Mouse (Mus musculus): ENCODE measurements around the gene Mettl16.
A peak's percentile ranks its signal among the peaks of the same experiment; 100 is the strongest.

The Mettl16 gene

DNA sequence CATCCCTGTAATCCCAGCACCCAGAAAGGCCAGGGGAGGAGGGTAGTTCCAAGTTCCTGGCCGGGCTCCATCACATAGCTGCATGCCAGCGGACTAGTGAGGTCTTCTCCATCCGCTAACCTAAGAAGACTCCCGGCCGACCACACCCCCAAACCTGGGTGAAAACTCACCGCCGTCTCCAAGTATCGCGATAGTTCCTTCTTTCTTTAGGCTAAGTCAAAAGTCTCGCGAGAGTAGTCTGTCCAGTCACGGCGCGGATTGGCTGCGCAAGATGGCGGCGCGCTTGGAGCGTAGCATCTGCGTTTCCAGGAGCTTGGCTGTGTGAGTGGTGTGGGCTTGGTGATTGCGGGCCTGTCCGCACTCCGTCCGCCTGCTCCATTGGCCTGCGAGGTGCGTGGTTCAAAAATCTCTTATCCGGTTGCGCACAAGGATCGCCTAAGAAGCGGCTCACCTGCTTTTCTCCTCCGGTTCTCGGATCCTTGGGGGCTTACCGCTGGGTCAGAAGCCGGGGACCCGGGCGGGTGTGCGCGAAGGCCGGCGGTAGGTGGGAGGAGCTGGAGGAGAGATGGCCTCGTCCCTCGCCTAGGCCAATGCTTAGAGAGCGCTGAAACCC is at the start of gene Mettl16:
Gene Mettl16, plus strand, starts transcription at position 236 of the 613 bp plus-strand sequence.
- peak; percentile 78 to 89 for DNase-seq (ENCODE audit: low spot score in 2 of 2)

DNA sequence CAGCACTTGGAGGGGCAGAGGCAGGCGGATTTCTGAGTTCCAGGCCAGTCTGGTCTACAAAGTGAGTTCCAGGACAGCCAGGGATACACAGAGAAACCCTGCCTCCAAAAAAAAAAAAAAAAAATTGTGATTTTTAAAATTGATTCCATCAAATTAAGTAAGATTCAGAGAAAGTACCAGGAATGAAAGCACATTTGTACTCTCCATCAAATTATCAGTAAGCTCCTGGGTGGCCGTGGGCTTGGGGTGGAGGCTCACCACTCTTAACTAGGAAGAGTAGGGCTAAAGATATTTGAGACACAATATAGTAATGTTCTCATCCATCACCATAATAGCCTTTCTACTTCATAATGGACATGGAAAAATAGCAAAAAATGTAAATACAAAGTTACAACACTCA is 49.5 kb upstream of the Mettl16 start:
- DNase-seq (ENCODE audit: low spot score in 2 of 2): no peak

DNA sequence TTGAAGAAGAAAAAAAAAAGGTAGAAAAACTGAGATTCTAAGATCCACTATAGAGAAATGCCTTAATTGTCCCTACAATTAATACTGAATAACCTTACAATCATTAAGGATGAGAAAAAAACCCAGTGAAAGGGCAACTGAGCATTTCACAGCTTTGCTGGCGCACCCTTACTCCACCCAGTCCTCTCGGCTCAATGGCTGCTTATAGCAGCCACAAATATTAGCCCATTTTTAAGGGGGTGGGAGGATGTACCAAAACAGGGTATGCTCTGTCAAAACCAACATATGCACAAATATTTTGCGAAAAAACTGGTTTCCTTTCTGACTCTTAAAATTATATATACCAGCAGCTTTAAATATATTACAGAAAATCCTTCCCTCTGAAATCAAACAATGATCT is 48.7 kb upstream of the Mettl16 start:
- no peak for DNase-seq (ENCODE audit: low spot score in 2 of 2)

DNA sequence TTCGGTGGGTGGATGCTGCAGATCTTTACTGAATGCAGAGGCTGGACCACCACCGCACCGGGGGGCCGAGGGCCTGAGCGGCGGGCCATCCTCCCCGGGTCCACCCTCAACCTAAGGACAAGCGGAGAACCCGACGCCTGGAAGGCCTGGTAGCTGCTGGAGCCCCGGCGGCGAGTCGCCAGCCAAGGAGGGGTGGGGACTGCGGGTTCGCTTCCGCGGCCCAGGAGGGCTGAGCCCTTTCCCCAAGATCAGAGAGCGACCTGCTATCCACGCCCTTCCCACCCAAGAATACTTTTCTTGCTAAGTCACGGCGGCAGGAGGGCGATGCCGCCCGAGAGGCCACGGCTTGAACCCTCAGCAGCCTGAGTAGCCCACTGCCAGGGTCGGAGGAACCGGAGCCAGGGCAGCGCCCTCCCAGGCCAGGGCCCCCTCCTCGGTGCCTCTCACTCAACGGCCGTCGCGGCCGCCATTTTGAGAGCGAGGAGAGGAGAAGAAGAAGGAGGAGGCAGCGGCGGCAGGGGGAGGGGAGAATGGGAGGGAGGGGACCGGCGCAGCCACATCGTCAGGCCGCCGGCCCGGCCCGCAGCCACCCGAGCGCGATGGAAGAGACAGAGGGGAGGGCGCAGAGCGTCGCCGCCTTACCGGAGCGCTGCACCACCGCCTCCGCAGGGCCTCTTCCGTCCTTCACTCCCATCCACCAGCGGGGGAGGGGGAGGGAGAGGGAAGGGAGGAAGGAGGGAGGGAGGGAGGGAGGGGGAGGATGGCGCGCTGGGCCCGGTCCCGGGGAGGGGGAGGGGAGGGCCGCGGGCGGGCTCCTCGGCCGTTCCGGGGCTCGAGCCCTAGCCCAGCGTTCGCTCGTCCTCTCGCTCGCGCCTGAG is 47.0 kb upstream of the Mettl16 start:
- DNase-seq (ENCODE audit: low spot score in 2 of 2): peak; percentile 74 to 79

DNA sequence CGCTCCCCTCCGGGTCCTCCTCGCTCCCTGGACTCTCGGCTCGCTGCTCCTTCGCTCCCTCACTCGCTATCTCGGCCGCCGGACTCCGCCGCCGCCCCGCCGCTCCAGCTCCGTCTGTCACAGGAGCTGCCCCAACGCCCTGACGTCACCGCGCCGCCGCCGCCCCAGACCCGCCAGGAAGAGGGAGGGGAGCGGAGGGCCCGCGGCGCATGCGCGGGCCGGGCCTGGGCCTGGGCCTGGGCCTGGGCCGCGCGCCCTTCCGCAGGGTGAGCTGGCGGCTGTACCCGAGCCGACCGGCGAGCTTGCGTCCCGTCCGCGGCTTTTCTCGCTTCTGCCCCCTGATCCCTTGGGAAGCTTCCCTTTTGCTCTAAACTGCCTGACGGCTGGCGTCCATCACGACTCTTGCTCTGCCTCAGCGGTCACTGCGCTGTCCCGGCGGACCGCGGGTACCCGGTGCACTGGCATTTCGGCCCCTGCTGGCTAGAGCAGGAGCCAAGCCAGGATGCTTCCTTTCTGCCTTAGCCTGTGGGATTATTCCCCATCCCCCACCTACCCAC is 46.3 kb upstream of the Mettl16 start, which contains the start of gene Pafah1b1:
Gene Pafah1b1, minus strand, starts transcription at position 436 of the 557 bp plus-strand sequence.
- peak; percentile 91 to 94 for DNase-seq (ENCODE audit: low spot score in 2 of 2)

DNA sequence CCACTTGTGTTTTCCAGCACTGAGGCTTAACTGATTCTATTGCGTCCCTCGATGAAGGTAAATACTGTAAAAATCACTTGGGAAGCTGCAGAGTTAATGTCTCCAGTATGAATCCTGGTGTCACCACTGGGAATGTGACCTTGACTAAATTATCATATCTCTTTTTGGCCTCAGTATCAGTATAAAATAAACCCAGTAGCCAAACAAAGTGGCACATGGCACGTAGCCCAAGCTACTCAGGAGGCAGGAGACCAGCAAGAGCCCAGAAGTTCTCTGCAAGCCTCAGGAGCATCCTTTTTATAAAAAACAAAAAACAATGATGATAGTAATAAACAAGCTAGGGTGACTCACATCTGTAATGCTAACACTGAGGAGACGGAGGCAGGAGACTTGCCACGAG is 45.4 kb upstream of the Mettl16 start:
- no peak for DNase-seq (ENCODE audit: low spot score in 2 of 2)

DNA sequence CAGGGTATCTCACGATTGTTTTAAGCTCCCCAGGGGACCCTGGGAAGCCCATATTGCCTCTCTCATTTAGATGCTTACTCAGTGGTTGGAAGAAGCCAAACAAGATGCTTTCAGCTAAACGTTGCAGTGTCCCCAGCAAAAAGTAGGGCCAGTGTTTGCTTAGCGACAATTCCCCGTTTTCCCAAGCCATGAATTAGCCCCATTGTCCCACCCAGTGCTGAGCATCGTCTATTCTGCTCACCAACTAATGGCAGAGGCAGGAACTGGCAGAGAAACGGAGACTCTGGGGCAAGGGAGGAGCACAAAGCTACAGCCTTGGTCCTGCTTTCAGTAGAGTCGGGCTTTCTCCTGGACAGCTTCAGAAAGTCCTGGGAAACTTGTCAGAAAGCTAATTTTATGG is 35.7 kb upstream of the Mettl16 start:
- no peak for DNase-seq (ENCODE audit: low spot score in 2 of 2)

DNA sequence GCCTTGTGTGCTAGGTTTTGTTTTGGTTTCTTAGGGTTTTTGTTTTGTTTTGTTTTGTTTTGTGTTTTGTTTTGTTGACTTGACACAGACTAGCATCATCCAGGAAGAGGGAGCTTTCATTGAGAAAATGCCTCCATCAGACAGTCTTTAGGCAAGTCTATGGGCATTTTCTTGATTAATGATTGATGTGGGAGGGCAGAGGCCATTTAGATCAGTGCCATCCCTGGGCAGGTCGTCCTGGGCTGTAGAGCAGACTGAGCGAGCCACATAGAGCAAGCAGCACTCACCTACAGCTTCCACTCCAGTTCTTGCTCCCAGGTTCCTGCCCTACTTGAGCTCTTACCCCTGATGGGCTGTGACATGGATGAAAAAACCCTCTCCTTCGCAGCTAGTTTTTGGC is 32.8 kb upstream of the Mettl16 start:
- DNase-seq (ENCODE audit: low spot score in 2 of 2): no peak

DNA sequence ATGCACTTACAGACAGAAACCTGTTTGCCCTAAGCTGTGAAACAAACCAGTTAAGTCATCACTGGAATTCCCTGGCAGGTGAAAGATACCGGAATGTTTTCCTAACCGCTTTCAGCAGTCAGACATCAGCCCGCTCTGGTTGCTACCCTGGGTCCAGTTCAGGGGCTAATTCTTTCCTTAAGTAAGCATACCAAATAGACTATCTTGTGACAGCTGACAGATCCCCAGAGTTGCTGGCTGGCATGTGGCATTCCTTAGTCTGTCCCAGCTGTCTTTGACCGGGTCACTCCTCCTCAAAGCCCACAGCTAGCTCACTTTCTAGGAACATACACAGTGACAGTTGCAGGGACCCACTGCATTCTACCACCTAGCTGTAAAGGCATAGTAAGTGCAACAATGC is 22.6 kb upstream of the Mettl16 start:
- no peak for DNase-seq (ENCODE audit: low spot score in 2 of 2)

DNA sequence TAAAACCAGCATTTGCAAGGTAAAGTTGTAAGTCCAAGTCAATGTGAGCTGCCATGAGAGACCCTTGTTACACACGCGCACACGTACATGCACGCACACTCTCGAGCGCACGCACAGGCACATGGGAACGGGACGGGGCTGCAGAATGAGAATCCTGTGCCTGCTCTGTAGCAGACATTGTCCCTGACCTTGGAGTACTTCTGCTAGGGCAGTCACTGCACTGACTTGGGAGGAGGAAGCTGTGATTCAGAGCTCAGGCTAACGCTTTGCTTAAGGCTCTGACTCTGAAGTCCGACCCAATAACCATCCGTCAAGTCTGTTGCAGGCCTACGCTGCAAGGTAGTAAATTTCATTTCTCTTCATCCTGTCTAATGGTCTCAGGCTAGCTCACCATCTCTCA is 21.4 kb upstream of the Mettl16 start:
- no peak for DNase-seq (ENCODE audit: low spot score in 2 of 2)

DNA sequence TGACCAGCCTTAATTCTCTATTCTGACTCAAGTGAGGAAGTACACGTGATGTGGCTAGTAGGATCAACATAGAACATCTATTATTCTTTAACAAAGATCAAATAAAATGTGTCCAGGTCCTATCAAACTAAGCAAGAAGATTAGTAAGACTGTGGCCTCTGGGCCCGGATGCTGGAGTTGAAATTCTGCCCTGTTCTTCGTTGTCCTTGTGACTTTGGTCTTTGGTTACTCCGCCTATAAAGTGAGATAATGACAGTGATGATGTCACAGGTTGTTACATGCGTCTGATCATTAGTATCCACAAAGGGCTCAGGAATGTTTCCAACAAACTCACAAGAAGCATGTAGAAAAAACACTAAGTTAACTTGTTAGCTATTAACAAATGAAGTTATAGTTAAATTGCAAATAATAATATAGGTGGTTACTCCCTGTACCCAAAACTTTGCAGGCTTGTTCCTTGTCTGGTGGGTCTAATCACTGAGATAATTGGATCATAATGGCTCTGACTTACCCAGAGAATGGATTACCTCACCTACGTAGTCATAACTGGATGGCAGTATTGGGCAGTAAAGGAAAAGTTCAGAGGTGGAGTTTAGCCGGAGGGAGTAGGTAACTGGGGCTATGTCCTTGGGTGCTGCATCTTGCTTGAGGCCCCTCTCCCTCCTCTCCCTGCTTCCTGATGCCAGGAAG is 19.8 kb upstream of the Mettl16 start:
- no peak for DNase-seq (ENCODE audit: low spot score in 2 of 2)

DNA sequence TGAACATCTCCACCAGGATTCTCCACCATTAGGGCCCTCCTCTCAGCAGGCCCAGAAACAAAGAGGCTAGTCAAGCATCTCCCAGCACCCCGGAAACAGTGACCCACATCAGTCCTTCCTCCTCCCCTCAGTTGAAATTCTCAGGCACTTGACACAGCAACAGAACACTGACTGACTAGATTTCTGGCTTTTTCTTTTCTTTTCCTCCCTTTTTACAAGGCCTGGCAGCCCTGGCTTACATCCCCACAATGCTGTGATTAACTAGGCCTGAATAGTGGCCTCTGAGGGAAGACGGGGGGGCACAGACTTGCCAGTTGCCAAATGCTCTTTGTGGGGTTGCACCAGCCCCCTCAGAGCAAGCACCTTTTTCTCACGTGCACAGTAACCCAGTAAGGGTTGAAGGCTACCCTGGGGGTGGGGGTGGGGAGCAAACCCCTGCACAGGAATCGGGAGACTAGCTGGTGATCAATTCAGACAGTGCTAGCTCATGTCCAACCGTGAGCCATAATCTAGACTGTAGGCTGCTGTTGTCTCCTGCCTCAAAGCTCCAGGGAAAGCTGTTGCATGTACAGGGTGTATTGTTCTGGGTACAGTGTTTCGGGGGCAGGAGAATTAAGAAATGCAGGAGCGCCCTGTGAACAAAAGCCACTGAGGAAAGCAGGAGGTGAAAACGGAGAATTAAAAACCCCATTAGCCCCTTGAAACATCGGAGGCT is 19.1 kb upstream of the Mettl16 start:
- no peak for DNase-seq (ENCODE audit: low spot score in 2 of 2)

DNA sequence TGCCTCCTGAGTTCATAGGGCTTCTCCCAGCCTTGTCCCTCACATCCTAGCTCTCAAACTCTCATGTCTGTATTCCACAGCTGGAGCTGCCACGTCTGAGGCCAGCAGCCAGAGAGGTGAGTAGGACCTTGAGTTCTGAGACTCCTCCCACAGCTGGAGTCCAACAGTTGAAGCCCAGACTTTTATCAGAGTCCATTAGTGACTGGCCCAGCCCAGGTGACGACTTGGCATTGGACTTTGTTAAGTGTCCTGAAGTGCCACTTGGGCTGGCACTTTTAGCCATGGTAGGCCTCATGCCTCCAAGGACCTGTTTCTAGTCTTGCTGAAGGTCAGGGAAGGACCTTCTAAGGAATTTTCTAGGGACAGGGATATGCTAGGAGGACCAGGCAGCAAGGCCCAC is 14.0 kb upstream of the Mettl16 start:
- DNase-seq (ENCODE audit: low spot score in 2 of 2): no peak

DNA sequence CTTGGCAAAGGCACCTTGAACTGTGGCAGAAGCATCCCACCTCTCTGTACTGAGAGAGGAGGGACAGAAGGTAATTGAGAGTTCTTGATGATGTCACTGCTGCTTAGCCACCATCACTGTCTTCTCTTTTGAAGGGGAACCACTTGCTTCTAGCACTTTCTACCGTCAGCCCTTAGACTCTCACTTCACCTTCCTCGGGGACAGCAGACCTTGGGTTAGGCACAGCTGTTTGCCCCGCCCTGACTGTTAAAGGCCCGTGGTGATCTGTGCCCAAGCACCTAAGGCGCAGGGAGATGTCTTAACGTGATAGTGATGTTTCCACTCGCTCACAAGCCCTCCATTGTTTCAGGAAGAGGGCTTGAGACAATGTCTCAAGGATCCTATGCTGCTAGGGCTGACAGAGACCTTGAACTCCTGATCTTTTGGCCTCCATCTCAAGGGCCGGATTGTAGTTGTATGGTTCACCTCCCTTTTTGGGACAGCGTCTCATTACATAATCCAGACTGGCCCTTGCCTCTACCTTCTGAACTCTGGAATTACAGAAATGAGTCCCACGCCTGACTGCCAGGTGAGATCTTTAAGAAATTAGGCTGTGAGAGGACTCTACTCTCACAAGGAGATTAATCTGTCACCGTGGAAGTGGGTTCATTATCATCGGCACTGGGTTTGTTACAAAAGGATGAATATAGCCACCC is 9.5 kb upstream of the Mettl16 start:
- DNase-seq (ENCODE audit: low spot score in 2 of 2): no peak

DNA sequence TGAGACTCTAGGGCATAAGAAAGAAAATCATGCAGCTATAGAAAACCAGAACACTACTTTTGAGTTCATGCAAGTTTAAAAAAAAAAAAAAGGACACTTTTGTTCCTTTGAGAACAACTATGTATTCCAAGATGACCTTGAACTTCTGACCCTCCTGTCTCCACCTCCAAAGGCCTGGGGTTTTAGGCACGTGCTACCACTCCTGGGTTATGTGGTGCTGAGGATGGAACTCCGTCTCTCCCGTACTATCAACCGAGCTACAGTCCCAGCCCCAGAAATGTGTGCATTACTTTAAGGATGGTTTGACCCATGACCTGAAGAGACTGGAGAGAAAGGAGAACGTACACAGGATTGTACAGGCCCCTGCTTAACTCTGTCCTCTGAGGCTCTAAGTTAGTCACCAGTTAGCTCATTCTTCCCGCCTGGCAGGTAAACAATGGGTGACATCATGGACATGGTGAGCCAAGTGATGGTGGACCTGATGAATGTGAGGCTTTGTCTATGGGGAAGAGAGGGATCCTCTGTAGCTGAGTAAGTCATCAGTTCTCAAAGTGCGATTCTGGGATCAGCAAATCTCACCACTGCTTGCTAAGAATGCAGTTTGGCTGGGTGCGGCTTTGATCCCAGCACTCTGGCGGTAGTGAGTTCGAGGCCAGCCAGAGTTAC is 6.5 kb upstream of the Mettl16 start:
- no peak for DNase-seq (ENCODE audit: low spot score in 2 of 2)

DNA sequence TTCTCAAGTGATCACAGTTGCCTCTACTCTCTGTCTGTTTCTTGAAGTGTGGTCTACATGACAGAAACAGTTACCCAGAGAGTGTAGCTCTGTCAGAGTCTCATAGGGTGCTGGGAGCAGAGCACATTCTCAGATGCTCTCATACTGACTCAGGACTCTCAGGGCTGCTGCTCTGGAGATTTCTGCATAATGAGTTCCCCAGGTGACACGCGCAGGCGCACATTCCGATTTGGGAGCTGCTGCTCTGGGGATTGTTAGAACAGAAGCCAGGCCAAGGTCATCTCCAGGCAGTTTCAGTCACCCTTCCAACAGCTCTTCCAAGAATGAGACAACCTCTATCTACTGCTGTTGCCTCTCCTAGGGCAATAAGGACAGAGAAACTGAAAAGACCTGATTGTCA is 3.2 kb upstream of the Mettl16 start:
- no peak for DNase-seq (ENCODE audit: low spot score in 2 of 2)

DNA sequence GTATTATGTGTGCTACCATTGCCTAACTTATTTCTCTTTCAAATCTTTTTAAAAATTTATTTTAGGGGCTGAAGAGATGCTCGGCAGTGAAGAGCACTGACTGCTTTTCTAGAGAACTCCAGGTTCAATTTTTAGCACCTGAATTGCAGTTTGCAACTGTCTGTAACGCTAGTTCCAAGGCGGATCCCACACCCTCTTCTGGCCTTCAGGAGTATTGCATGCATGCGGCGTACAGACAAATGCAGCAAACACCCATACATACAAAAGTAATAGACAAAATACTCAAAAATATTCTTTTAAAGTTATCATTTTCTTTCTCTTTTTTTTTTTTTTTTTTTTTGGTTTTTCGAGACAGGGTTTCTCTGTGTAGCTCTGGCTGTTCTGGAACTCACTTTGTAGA is 2.6 kb upstream of the Mettl16 start:
- peak in 1 of 2 experiments; percentile 9 for DNase-seq (ENCODE audit: low spot score in 2 of 2)

DNA sequence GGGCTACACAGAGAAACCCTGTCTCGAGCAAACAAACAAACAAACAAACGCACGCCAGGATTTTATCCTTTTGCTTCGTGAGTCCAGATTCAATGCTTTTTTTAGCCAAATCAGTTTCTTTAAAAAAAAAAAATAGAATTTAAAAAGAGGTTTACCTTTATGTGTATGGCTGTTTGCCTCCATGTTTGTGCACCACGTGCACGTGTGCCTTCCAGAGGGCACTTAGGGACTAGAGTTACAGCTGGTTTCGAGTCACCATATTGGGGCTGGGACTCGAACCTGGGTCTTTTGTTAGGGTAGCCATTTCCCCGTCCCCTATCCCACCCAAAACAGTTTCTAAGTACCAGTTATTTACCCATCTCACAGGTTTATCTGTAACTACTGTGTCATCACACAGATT is 593 bp upstream of the Mettl16 start:
- no peak for DNase-seq (ENCODE audit: low spot score in 2 of 2)

DNA sequence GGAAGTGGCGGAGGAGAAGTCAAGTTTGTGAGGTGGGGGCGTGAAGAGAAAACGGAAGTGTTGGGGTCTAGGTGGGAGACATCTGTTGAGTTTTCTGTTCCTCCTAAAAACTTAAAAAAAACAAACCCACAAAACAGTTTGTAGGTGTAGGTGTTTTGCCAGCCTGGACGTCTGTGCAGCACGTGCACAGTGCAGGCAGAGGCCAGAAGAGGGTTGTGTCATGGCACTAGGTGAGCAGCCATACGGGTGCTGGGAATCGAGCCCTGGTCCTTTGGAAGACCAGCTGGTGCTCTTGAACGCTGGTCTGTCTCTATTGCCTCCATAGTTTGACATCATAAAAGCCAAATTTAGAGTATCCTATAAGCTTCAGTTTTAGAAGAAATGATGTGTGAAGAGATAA is 604 bp downstream of the Mettl16 start:
- DNase-seq (ENCODE audit: low spot score in 2 of 2): no peak

DNA sequence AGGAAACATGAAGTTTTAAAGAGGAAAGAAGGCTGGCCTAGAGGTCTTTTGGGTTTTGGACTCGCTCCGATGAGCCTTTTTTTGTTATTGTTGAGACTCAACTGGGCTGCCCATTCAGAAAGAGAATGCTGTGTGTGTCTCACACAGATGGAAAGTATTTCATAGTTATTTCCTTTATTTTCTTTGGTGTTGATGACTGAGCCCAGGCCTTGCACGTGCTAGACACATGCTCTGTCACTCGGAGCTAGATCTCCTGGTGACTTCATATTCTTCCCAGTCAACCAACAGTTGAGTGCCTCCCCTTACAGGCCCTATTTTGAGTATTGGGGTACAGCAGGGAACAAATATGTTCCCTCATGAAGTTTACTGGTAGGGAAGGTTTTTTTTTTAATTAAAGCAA is 1.0 kb downstream of the Mettl16 start:
- no peak for DNase-seq (ENCODE audit: low spot score in 2 of 2)

DNA sequence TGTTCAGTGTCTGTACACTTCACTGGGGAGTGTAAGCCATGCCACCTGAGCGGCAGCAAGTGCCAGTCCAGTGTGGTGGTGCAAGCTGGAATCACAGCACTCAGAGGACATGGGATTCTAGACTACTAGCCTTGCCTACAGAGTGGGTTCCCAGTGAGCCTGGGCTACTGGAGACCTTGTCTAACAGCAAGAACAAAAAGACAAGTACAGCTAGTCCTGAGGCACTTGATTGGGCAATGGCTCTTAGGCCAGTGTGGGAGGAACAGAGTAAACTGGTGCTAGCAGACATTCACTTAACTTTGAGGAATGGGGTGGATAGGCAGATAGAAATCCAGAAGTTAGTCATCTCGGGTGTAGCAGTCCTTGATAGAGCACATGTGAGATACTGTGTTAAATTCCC is 1.8 kb downstream of the Mettl16 start:
- no peak for DNase-seq (ENCODE audit: low spot score in 2 of 2)
